Mouse (Mus musculus) CD4-positive, CD25-positive, alpha-beta regulatory T cell, adult 2 months (primary cell): ENCODE results near the gene Rabgef1.

Experiments used
- DNase-seq: peaks from one replicate; pipeline ENCODE4 v3.0.0-alpha.2; 2012; ENCODE audit warnings: low read depth, low spot score

Gene Rabgef1

GRCm38 (mm10) chr5:130216781-130217180 is 45.2 kb downstream of the Rabgef1 start, which contains the start of gene Tmem248:
Gene Tmem248, plus strand, starts transcription at chr5:130217081.
- no peak for DNase-seq

- no peak for DNase-seq
Observed at GRCm38 (mm10) chr5:130217406-130217805, 45.8 kb downstream of the Rabgef1 start.

GRCm38 (mm10) chr5:130218336-130218735 is 46.7 kb downstream of the Rabgef1 start:
- no peak for DNase-seq

- no peak for DNase-seq
Observed at GRCm38 (mm10) chr5:130221316-130221715, 49.7 kb downstream of the Rabgef1 start.

GRCm38 (mm10) chr5:130221760-130222145 is 50.2 kb downstream of the Rabgef1 start:
- DNase-seq: no peak

GRCm38 (mm10) chr5:130222146-130223004 is 50.8 kb downstream of the Rabgef1 start:
- peak; percentile 93 for DNase-seq

GRCm38 (mm10) chr5:130226790-130227189 is 55.2 kb downstream of the Rabgef1 start:
- no peak for DNase-seq

GRCm38 (mm10) chr5:130228120-130228519 is 56.5 kb downstream of the Rabgef1 start:
- DNase-seq: no peak

- no peak for DNase-seq
Observed at GRCm38 (mm10) chr5:130236302-130236701, 64.7 kb downstream of the Rabgef1 start.

- no peak for DNase-seq
Observed at GRCm38 (mm10) chr5:130239236-130239635, 67.6 kb downstream of the Rabgef1 start.

GRCm38 (mm10) chr5:130239856-130240255 is 68.3 kb downstream of the Rabgef1 start:
- no peak for DNase-seq

- no peak for DNase-seq
Observed at GRCm38 (mm10) chr5:130241426-130241825, 69.8 kb downstream of the Rabgef1 start.

- no peak for DNase-seq
Observed at GRCm38 (mm10) chr5:130247823-130248222, 76.2 kb downstream of the Rabgef1 start.

- peak; percentile 50 for DNase-seq
Observed at GRCm38 (mm10) chr5:130254164-130255016, 82.8 kb downstream of the Rabgef1 start.

GRCm38 (mm10) chr5:130255017-130255720 is 83.6 kb downstream of the Rabgef1 start, which contains the start of the genes Sbds and Tyw1:
Gene Sbds, minus strand, starts transcription at chr5:130255530.
Gene Tyw1, plus strand, starts transcription at chr5:130255619.
- peak; percentile 100 for DNase-seq

- DNase-seq: peak; percentile 45
Observed at GRCm38 (mm10) chr5:130255799-130256525, 84.4 kb downstream of the Rabgef1 start.

- peak; percentile 96 for DNase-seq
Observed at GRCm38 (mm10) chr5:130256678-130257271, 85.2 kb downstream of the Rabgef1 start.

GRCm38 (mm10) chr5:130257303-130257702 is 85.7 kb downstream of the Rabgef1 start:
- no peak for DNase-seq

GRCm38 (mm10) chr5:130263454-130263853 is 91.9 kb downstream of the Rabgef1 start:
- peak; percentile 27 for DNase-seq
